Mouse (Mus musculus) midbrain, embryonic 15.5 days (tissue): Measurements from ENCODE around the gene Nacc1. TPM values are rescaled to one million over a fixed set of nuclear protein-coding genes. Genes with fewer than 3 reads are reported as not detected.

Source experiments
- ATAC-seq: fragments of 200-750 bp; cut with Nextera tagmentation; replicated peaks from 2 replicates; pipeline ENCODE4 v1.8.0; 2017; ENCODE audit warnings: moderate TSS enrichment
- H3K27ac ChIP-seq: fragments of 300-500 bp; sonication (generic); 2 replicates; pipeline ENCODE4 v1.5.1; 2015; ENCODE audit warnings: mild to moderate bottlenecking, inconsistent platforms
- H3K27me3 ChIP-seq: fragments of 300-500 bp; sonication (generic); replicated peaks from 2 replicates; pipeline ENCODE4 v1.6.1; 2015; ENCODE audit warnings: inconsistent platforms
- H3K36me3 ChIP-seq: fragments of 300-500 bp; sonication (generic); replicated peaks from 2 replicates; pipeline ENCODE4 v1.6.1; 2015; ENCODE audit warnings: inconsistent platforms
- H3K4me1 ChIP-seq: fragments of 300-500 bp; sonication (generic); 2 replicates; pipeline ENCODE4 v1.6.1; 2015; ENCODE audit warnings: inconsistent platforms
- H3K4me2 ChIP-seq: fragments of 300-500 bp; sonication (generic); 2 replicates; pipeline ENCODE4 v1.6.1; 2015; ENCODE audit warnings: inconsistent platforms, mild to moderate bottlenecking, moderate library complexity
- H3K4me3 ChIP-seq: fragments of 300-500 bp; sonication (generic); 2 replicates; pipeline ENCODE4 v1.5.1; 2015; ENCODE audit warnings: mild to moderate bottlenecking, inconsistent platforms
- H3K9ac ChIP-seq: fragments of 300-500 bp; sonication (generic); 2 replicates; pipeline ENCODE4 v1.6.1; 2015; ENCODE audit warnings: mild to moderate bottlenecking, inconsistent platforms
- H3K9me3 ChIP-seq: fragments of 300-500 bp; sonication (generic); 2 replicates; pipeline ENCODE4 v1.6.1; 2016; ENCODE audit warnings: inconsistent platforms
- WGBS: fragments of 180-500 bp; shearing (Covaris S2); methylation state at CpG from one replicate; pipeline ENCODE4 v1.1.7; 2015; ENCODE audit warnings: mixed read lengths; 5-methylcytosine and 5-hydroxymethylcytosine counted together
- polyA plus RNA-seq: library from polyadenylated mRNA; unstranded; fragments of >200 nt; fragmentation: Nextera tagmentation; extraction: Ambion mirVana; gene quantifications from 2 replicates; pipeline ENCODE4 v1.2.1, GENCODE M21; 2015

Nacc1 gene
- polyA plus RNA-seq = 16.3 and 17.2 TPM in 2 replicates

DNA sequence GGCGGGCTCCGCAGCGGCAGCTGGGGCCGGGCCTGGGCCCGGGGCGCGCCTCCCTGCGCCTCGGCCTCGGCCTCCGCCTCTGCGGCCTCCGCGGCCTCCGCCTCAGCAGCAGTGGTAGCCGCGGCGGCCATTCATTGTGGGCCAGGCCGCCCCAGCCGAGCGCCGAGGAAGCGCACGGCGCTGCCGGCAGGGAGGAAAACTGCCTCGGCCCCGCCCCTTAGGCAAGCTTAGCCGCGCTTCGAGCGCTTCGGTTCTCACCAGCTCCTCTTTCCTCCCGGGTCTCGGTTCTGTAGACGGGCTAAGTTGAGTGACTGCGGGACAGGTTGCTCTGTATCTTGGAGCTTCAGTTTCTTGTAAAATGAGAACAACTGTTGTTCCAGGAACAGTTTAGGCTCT is at the start of gene Nacc1:
Gene Nacc1 (minus strand): TSS at position 158 of the 396 bp plus-strand sequence.
- ATAC-seq = peak; percentile 86
- peak within 1 kb of the TSS; percentile 98 for H3K4me2 ChIP-seq
- H3K9ac ChIP-seq = peak within 1 kb of the TSS; percentile 97
- WGBS = under 1% methylated on average over 27 of the region's 37 CpGs
- H3K27ac ChIP-seq = peak within 1 kb of the TSS; percentile 88
- H3K27me3 ChIP-seq = no peaks in the 10 kb centered on the region
- H3K9me3 ChIP-seq = no peaks in the 10 kb centered on the region
- no peaks in the 10 kb centered on the region for H3K36me3 ChIP-seq
- H3K4me3 ChIP-seq = peak within 1 kb of the TSS; percentile 86
- peaks cover 46% of the 10 kb centered on the region for H3K4me1 ChIP-seq

DNA sequence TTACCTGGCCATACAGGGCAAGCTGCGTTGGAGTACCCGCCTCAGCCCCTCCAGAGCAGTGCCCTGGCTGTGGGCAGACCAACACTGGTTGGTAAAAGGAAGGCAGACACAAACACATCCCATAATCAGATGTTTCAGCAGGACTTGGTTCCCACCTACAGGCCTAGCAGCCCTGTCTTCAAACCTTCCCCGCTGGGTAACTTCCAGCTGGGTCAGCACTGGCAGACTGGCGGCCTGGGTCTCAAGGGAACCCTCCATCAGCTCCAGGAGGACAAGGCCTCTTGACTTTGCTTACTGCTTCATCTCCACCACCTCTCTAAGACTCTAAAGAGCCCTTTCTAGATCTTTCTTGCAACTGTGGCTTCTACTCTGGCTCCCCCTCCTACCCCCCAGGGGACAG is 48.9 kb upstream of the Nacc1 start:
- 78% methylated on average over 4 of the region's 4 CpGs for WGBS
- no peaks in the 10 kb centered on the region for H3K9me3 ChIP-seq
- H3K9ac ChIP-seq = no peak overlapping the region
- no peaks in the 10 kb centered on the region for H3K36me3 ChIP-seq
- no peak overlapping the region for H3K4me3 ChIP-seq
- no peak overlapping the region for H3K27ac ChIP-seq
- H3K4me2 ChIP-seq = no peak overlapping the region
- no peak for ATAC-seq
- peaks cover 50% of the 10 kb centered on the region for H3K4me1 ChIP-seq
- H3K27me3 ChIP-seq = peaks cover 47% of the 10 kb centered on the region

DNA sequence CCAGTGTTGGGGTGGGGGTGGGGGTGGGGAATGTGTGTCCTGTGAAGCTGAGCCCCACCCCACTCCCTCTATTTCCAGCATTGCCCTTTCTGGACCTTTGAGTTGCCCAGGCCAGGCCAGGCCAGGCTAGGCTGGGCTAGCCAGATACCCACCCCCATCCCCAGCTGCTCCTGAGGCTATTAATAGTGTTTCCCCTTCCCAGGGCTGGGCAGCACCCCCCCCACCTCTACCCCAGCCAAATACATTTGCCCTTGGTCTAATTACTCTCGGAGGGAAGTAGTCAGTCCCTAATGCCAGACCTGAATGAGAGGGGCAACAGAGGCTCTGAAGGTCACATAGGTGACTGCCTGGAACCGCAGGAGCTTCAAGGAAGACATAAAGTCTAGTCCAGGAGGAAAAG is 47.9 kb upstream of the Nacc1 start:
- Histone ChIP-seq H3K4me3 (no peak overlapping the region), H3K27ac (no peak overlapping the region), H3K9ac (no peak overlapping the region), H3K36me3 (no peaks in the 10 kb centered on the region), H3K4me1 (peaks cover 54% of the 10 kb centered on the region), H3K27me3 (peaks cover 38% of the 10 kb centered on the region), H3K9me3 (no peaks in the 10 kb centered on the region), H3K4me2 (no peak overlapping the region)
- 61% methylated on average over 2 of the region's 2 CpGs for WGBS
- ATAC-seq = no peak

DNA sequence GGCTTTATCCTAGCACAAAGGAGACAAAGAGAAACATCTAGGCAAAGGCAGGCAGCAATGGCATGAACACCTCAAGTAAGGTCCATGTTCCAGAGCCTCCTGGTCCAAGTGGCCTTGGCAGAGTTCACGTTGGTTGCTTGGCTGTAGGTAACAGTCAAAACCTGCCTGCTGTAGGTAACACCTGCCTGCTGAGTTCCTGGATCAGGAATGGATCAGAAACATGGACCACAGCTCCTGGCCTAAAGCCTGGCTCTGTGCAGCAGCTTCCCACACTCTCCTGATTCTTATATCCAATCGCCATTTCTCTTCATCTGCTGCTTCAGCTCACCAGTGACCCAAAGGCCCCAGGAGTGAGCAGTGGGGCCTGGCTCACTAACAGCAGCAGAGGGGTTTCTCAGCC is 47.0 kb upstream of the Nacc1 start:
- H3K36me3 ChIP-seq = no peaks in the 10 kb centered on the region
- H3K27me3 ChIP-seq = peaks cover 29% of the 10 kb centered on the region
- no peak overlapping the region for H3K9ac ChIP-seq
- 79% methylated on average over 2 of the region's 2 CpGs for WGBS
- H3K4me1 ChIP-seq = peaks cover 59% of the 10 kb centered on the region
- no peaks in the 10 kb centered on the region for H3K9me3 ChIP-seq
- H3K4me2 ChIP-seq = no peak overlapping the region
- H3K27ac ChIP-seq = no peak overlapping the region
- ATAC-seq = no peak
- no peak overlapping the region for H3K4me3 ChIP-seq

DNA sequence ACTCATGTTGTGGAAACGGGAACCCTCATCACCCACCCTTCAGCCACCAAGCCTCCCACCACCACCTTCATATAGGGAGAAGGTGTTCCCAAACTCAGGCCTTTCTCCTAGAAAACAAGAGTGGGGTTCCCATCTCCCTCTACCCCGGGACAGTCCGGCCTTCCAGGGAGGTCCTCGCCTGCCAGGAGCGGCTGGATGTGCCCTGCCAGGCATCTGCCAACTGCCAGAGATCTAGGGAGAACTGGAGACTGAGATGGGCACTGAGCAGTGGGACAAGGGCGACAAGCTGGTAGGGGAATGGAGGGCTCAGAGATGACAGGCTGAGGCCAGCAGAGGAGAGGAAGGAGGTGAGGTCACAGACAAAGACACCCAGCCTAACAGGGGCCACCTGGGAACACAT is 46.3 kb upstream of the Nacc1 start:
- 79% methylated on average over 6 of the region's 6 CpGs for WGBS
- no peaks in the 10 kb centered on the region for H3K9me3 ChIP-seq
- H3K4me1 ChIP-seq = peaks cover 54% of the 10 kb centered on the region
- H3K27me3 ChIP-seq = peaks cover 24% of the 10 kb centered on the region
- H3K4me3 ChIP-seq = no peak overlapping the region
- no peak overlapping the region for H3K27ac ChIP-seq
- H3K4me2 ChIP-seq = no peak overlapping the region
- no peak overlapping the region for H3K9ac ChIP-seq
- ATAC-seq = no peak
- H3K36me3 ChIP-seq = no peaks in the 10 kb centered on the region

DNA sequence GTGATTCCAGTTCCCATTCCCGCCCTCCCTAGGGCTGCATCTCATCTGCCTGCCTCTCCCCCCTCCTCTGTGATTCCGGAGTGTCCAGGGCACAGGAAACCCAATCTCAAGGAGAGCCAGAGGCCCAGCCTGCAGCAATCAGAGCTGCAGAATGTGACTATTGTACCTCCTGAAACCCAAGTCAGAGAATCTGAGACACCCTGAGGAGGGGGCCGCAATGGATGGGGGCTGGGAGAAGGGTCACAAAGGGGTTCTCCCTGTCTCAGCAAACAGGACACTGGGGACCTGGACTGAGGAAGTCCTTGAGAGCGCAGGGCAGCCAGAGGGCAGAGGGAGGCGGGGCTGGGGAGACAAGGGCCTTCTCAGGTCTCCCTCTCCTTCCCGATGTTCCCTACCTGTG is 45.3 kb upstream of the Nacc1 start:
- Histone ChIP-seq H3K27ac (peak overlapping the region; percentile 76; the same call in 1 of the 2 replicates), H3K4me1 (peaks cover 49% of the 10 kb centered on the region), H3K9me3 (no peaks in the 10 kb centered on the region), H3K27me3 (peaks cover 17% of the 10 kb centered on the region; the same call in 1 of the 2 replicates), H3K36me3 (no peaks in the 10 kb centered on the region), H3K4me3 (no peak overlapping the region), H3K9ac (no peak overlapping the region), H3K4me2 (no peak overlapping the region)
- no peak for ATAC-seq
- WGBS = 54% methylated on average over 6 of the region's 6 CpGs

DNA sequence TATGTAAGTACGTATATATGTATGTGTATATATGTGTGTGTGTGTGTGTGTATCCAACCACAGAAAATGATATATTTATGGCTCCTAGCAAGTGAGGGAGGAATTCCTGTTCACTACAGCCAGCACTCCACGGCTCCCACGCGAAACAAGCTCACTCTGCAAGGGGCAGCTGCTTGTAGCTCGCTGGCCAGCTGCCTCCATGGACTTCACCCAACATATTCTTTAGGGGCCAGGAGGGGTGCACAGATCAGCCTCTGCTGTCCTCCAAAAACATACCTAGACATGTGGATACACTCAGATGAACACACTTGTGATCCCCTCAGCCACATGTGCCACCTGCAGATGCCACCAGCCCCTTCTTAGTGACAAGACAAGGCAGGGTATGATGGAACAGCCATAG is 44.9 kb upstream of the Nacc1 start:
- Histone ChIP-seq H3K9me3 (no peaks in the 10 kb centered on the region), H3K9ac (no peak overlapping the region), H3K4me1 (peaks cover 45% of the 10 kb centered on the region), H3K4me3 (no peak overlapping the region), H3K27ac (peak overlapping the region; percentile 76; the same call in 1 of the 2 replicates), H3K36me3 (no peaks in the 10 kb centered on the region), H3K4me2 (no peak overlapping the region), H3K27me3 (peaks cover 15% of the 10 kb centered on the region; the same call in 1 of the 2 replicates)
- ATAC-seq = no peak
- 64% methylated on average over 5 of the region's 5 CpGs for WGBS

DNA sequence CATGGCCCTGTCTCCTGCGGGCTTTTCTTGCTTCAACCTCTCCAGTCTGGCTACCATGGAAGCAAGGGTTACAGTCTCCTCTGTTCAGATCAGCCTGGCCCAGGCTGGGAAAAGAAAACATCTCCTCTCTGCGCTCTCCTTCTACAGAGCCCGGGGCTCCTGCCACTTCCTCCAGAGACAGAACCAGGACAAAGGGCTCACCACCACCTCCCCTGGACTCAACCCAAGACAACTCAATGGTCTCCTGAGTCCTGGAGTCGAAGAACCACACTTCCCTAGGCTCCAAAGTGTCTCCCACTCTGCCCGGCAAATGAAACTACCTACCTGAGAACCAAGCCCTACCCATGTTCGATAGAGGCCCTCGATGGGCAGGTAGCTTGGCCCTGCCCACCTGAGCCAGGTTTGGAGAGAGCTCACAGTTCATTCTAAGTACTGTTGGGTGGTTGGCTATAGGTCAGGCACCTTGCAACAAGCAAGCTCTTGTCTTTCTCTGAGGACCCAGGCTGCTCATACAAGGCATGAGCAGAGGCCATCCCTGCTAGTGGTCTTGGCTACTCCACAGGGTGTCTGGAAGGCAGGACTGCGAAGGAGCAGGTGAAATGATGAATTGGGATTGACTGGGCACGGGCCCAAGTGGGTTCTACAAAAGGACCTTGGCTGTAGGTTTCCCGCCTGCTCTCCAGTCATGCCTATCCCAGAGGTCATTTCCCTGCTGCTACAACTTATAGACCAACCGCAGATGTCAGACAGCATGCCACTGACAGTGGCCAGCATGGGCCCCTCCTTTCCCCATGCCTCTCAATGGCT is 43.9 kb upstream of the Nacc1 start:
- peaks cover 40% of the 10 kb centered on the region for H3K4me1 ChIP-seq
- WGBS = 62% methylated on average over 11 of the region's 11 CpGs
- no peak overlapping the region for H3K4me3 ChIP-seq
- H3K4me2 ChIP-seq = no peak overlapping the region
- H3K36me3 ChIP-seq = no peaks in the 10 kb centered on the region
- H3K27ac ChIP-seq = peak overlapping the region; percentile 76
- no peak overlapping the region for H3K9ac ChIP-seq
- H3K9me3 ChIP-seq = no peaks in the 10 kb centered on the region
- peaks cover 6% of the 10 kb centered on the region; the same call in 1 of the 2 replicates for H3K27me3 ChIP-seq
- no peak for ATAC-seq

DNA sequence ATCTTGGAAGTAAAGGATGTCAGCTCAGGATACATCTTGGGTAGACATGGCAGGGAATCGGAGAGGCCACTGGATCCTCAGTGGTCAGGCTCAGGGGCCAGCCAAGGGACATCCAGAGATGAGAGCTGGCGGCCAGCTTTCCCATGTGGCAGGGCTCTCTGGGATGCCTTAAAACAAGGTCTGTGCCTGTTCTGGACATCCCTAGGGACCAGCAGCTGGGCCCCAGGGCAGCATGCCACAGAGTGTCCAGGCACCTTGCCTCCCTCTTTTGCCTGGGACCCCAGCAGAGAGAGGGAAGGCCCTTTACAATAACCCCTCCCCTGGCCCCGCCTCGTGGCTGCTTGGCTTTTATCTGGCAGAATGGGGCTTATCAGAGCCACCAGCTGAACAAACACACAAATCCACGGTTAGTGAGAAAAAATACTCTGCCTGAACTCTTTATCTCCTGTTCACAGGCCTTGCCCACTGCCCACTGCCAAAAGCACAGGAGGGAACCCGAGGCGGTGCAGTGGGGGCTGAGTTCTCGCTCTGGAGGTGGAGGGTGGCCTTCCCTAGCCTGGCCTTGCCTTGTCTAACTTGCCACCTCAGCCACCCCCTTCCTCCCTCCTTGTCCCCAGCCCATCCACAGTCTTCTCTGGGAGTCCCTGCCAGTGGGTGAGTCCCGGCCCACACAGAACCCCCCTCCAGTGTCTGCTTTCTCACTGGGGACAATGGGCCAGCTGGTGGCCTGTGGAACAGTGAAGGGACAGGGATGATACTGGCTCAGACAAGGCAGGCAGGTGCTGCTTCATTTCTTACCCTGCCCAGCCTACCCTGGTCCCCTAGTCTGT is 43.1 kb upstream of the Nacc1 start:
- Histone ChIP-seq H3K4me1 (peaks cover 41% of the 10 kb centered on the region), H3K36me3 (no peaks in the 10 kb centered on the region), H3K4me3 (no peak overlapping the region), H3K27me3 (0 out of 2 replicates have a peak, but pooled peaks cover 2% of the 10 kb centered on the region), H3K9ac (no peak overlapping the region), H3K9me3 (no peaks in the 10 kb centered on the region), H3K27ac (peak overlapping the region; percentile 76), H3K4me2 (no peak overlapping the region)
- ATAC-seq = peak; percentile 24
- 24% methylated on average over 9 of the region's 9 CpGs for WGBS

DNA sequence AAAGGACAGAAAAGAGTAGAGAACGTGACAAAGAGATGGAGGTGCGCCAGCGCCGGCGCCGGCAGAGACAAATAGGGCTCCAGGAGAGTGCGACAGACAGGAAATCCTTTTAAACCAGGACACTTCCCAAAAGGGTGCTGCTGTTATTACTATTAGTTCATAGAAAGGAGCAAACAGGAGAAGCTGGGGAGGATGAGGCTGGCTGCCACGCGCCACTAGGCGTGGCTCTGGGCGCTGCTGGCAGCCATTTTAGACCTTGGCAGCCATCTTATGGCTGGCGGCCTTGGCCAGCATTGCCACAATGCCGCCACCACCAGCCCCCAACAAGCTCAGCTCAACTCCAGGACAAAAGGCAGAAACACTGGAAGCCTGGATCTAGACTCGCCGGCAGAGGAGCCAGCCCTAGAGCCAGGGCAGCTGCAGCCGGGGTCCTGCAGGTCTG is 42.3 kb upstream of the Nacc1 start:
- 0 out of 2 replicates have a peak, but pooled peaks cover 2% of the 10 kb centered on the region for H3K27me3 ChIP-seq
- no peaks in the 10 kb centered on the region for H3K9me3 ChIP-seq
- H3K4me2 ChIP-seq = no peak overlapping the region
- no peak overlapping the region for H3K4me3 ChIP-seq
- no peak overlapping the region for H3K9ac ChIP-seq
- peaks cover 48% of the 10 kb centered on the region for H3K4me1 ChIP-seq
- peak overlapping the region; percentile 76 for H3K27ac ChIP-seq
- 79% methylated on average over 16 of the region's 16 CpGs for WGBS
- no peaks in the 10 kb centered on the region for H3K36me3 ChIP-seq
- no peak for ATAC-seq

DNA sequence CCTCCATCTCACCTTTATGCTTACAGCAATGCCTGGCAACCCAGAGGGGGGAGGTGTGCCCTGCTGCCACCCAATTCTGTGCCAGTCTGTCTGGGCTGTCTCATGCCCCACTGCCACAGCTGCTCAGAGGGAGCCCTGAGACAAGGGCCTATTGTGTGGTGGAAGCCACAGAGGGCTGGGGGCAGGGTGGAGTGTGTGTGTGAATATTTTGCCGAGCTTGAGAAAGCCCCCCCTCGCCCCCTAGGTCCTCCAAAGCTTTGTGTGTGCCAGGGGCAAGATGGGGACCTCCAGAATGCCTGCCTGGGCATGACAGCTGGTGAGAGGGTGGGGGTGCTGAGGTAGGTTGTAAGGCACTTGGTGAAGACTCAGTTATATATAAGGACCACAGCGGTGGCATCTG is 40.8 kb upstream of the Nacc1 start:
- Histone ChIP-seq H3K4me1 (peaks cover 62% of the 10 kb centered on the region), H3K27ac (peak overlapping the region; percentile 51), H3K4me2 (no peak overlapping the region), H3K27me3 (no peaks in the 10 kb centered on the region), H3K36me3 (no peaks in the 10 kb centered on the region), H3K4me3 (no peak overlapping the region), H3K9ac (no peak overlapping the region), H3K9me3 (no peaks in the 10 kb centered on the region)
- ATAC-seq = peak; percentile 46; the same call in 1 of the 2 replicates
- WGBS = 50% methylated on average over 3 of the region's 3 CpGs

DNA sequence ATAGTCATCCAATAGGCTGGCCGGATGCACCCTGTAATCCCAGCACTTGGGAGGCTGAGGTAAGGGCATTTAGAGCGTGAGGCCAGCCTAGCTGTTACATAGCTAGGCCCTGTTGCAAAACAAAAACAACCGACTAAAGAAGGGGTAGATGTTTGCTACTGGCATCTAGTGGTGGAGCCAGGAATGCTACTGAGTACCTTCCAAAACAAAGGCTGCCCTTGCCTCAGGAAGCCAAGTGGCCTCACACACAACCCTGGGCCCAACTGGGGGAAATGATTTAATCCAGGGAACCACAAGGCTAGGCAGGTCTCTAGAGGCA is 38.2 kb upstream of the Nacc1 start:
- H3K9ac ChIP-seq = no peak overlapping the region
- no peaks in the 10 kb centered on the region for H3K27me3 ChIP-seq
- no peak overlapping the region for H3K4me2 ChIP-seq
- H3K36me3 ChIP-seq = no peaks in the 10 kb centered on the region
- no peak for ATAC-seq
- 24% methylated on average over 3 of the region's 3 CpGs for WGBS
- peak overlapping the region; percentile 53; the same call in 1 of the 2 replicates for H3K27ac ChIP-seq
- peaks cover 49% of the 10 kb centered on the region for H3K4me1 ChIP-seq
- H3K9me3 ChIP-seq = no peaks in the 10 kb centered on the region
- H3K4me3 ChIP-seq = no peak overlapping the region
